22 mouse cellular contexts compared by ENCODE assay signal in genomic region chr13:73484171-73484570, GRCm38 (mm10). TPM values are rescaled to one million over a fixed set of nuclear protein-coding genes. Genes with fewer than 3 reads are reported as not detected.
DNase-seq lines count a peak whose midpoint lies in the region; ATAC-seq and TF ChIP-seq lines count a peak whose summit lies in the region.
"Had no signal": no experiment of that assay in that cellular context is flagged by ENCODE, and none has a peak within 500 bp of the region (broad histone marks: within the 10 kb centered on the region; RNA-seq: fewer than 3 reads in every experiment).

No protein-coding gene starts in this region.

- H3K27ac ChIP-seq in heart, embryonic 10.5 days = peak overlapping the region; percentile 64; the same call in 1 of the 2 replicates
- H3K27ac ChIP-seq in spleen, adult 2 months (ENCODE audit: insufficient read depth, low read length) = 0 out of 2 replicates have a peak overlapping the region, but pooled peaks have one; percentile 14
- peak overlapping the region; percentile 83 for H3K27ac ChIP-seq in liver, embryonic 12.5 days
- H3K27ac ChIP-seq: forebrain, embryonic 12.5 days; hindbrain, embryonic 14.5 days; kidney, embryonic 15.5 days had no signal

- TF ChIP-seq CTCF in spleen, adult 2 months (IDR thresholded peaks at IDR 0.05; ENCODE audit: extremely low read depth, insufficient read depth, insufficient read length, insufficient replicate concordance) = no peak

- no peak overlapping the region for H3K4me3 ChIP-seq in heart, embryonic 10.5 days
- H3K4me3 ChIP-seq in spleen, adult 2 months (ENCODE audit: extremely low read depth, insufficient read depth, insufficient read length) = no peak overlapping the region
- H3K4me3 ChIP-seq in liver, embryonic 12.5 days = no peak overlapping the region
- H3K4me3 ChIP-seq: forebrain, embryonic 12.5 days; kidney, embryonic 15.5 days had no signal

- H3K4me1 ChIP-seq in heart, embryonic 10.5 days = peaks cover 45% of the 10 kb centered on the region
- H3K4me1 ChIP-seq in spleen, adult 2 months (ENCODE audit: control insufficient read depth, insufficient read depth, insufficient read length) = peaks cover 27% of the 10 kb centered on the region
- peaks cover 87% of the 10 kb centered on the region for H3K4me1 ChIP-seq in liver, embryonic 12.5 days
- H3K4me1 ChIP-seq: forebrain, embryonic 12.5 days; kidney, embryonic 15.5 days had no signal

- no peak for TF ChIP-seq POLR2A in spleen, adult 2 months (IDR thresholded peaks at IDR 0.05; ENCODE audit: low read depth, low read length)

- H3K36me3 ChIP-seq in heart, embryonic 10.5 days = peaks cover 36% of the 10 kb centered on the region
- peaks cover 7% of the 10 kb centered on the region for H3K36me3 ChIP-seq in spleen, adult 2 months (ENCODE audit: control insufficient read depth, insufficient read depth, low read length)
- peaks cover 87% of the 10 kb centered on the region for H3K36me3 ChIP-seq in liver, embryonic 12.5 days

- 0 out of 2 replicates have a peak, but pooled peaks cover 4% of the 10 kb centered on the region for H3K9me3 ChIP-seq in heart, embryonic 10.5 days
- peaks cover 9% of the 10 kb centered on the region; the same call in 1 of the 2 replicates for H3K9me3 ChIP-seq in liver, embryonic 12.5 days (replicated peaks)
- H3K9me3 ChIP-seq: kidney, embryonic 15.5 days had no signal

- no peaks in the 10 kb centered on the region for H3K27me3 ChIP-seq in heart, embryonic 10.5 days (ENCODE audit: insufficient read depth, poor library complexity, severe bottlenecking)
- H3K27me3 ChIP-seq in spleen, adult 2 months (ENCODE audit: control insufficient read depth, insufficient read depth, low read length) = no peaks in the 10 kb centered on the region
- no peaks in the 10 kb centered on the region for H3K27me3 ChIP-seq in liver, embryonic 12.5 days (replicated peaks)
- H3K27me3 ChIP-seq: forebrain, embryonic 12.5 days; kidney, embryonic 15.5 days had no signal

- peak overlapping the region; percentile 47 for H3K4me2 ChIP-seq in liver, embryonic 12.5 days
- H3K4me2 ChIP-seq: forebrain, embryonic 12.5 days; hindbrain, embryonic 14.5 days; kidney, embryonic 15.5 days; lung, embryonic 14.5 days had no signal

- peak overlapping the region; percentile 47 for H3K9ac ChIP-seq in liver, embryonic 12.5 days
- H3K9ac ChIP-seq: forebrain, embryonic 12.5 days; hindbrain, embryonic 14.5 days; kidney, embryonic 15.5 days; lung, embryonic 14.5 days had no signal

- peak; percentile 88 for DNase-seq in heart, embryonic 10.5 days (ENCODE audit: low spot score)
- DNase-seq in heart, adult 9 months (ENCODE audit: low spot score in 2 of 2) = no peak
- DNase-seq in spleen, adult 2 months (ENCODE audit: low read depth in 1 of 2, low spot score in 2 of 2) = no peak
- DNase-seq in spleen, postnatal 14 days (ENCODE audit: low spot score in 2 of 2) = no peak
- no peak for DNase-seq in lung, adult 18-20 months
- no peak for DNase-seq in layer of hippocampus, adult 9-11 months
- DNase-seq: cerebellum, adult 18-20 months; cerebellum, postnatal 25 days; gastrocnemius, postnatal 25 days; kidney, postnatal 4 days; lung, embryonic 14.5 days; lung, postnatal 36 days; midbrain, embryonic 14.5 days; right cerebral cortex, postnatal 25 days; thymus, postnatal 14 days had no signal

- ATAC-seq in liver, embryonic 12.5 days = peak; percentile 80
- peak; percentile 81 for ATAC-seq in megakaryocyte-erythroid progenitor cell, adult 5-6 weeks (replicated peaks; ENCODE audit: low FRiP score, low TSS enrichment, poor library complexity, severe bottlenecking)

- 47% methylated on average over 5 of the region's 5 CpGs for WGBS in heart, embryonic 10.5 days
- 50% methylated on average over 5 of the region's 5 CpGs for WGBS in spleen, adult 2 months
- WGBS in liver, embryonic 12.5 days (ENCODE audit: insufficient replicate concordance) = 14% methylated on average over 5 of the region's 5 CpGs

RNA-seq across cellular contexts. Expression of gene Lpcat1, which starts 17.2 kb away (rescaled TPM):
- polyA plus RNA-seq in heart, embryonic 10.5 days (2016; fragmentation: Nextera tagmentation; extraction: Ambion mirVana) = 31.9 and 39.6 TPM in 2 replicates
- polyA plus RNA-seq in spleen, adult 2 months (2012; rRNA removed) = 64.9 and 81.3 TPM in 2 replicates
- 108 and 113 TPM in 2 replicates for polyA plus RNA-seq in liver, embryonic 12.5 days (2016; fragmentation: Nextera tagmentation; extraction: Ambion mirVana)
- total RNA-seq in megakaryocyte-erythroid progenitor cell, adult 5-6 weeks (2014; fragmentation: Nextera tagmentation) = 46.7 and 50.6 TPM in 2 replicates
- 19.3 and 32.4 TPM in 2 replicates for total RNA-seq in megakaryocyte-erythroid progenitor cell, adult 5-6 weeks (2017)

RNA-seq across cellular contexts. Expression of gene Slc6a3, which starts 52.4 kb away (rescaled TPM):
- 0.07 and 0.11 TPM in 2 replicates for polyA plus RNA-seq in heart, embryonic 10.5 days (2016; fragmentation: Nextera tagmentation; extraction: Ambion mirVana)
- polyA plus RNA-seq in spleen, adult 2 months (2012; rRNA removed) = 0.49 and 0.56 TPM in 2 replicates
- polyA plus RNA-seq in liver, embryonic 12.5 days (2016; fragmentation: Nextera tagmentation; extraction: Ambion mirVana) = 0.97 and 1.3 TPM in 2 replicates
- total RNA-seq in megakaryocyte-erythroid progenitor cell, adult 5-6 weeks (2014; fragmentation: Nextera tagmentation) = not detected in 2 replicates
- not detected in 2 replicates for total RNA-seq in megakaryocyte-erythroid progenitor cell, adult 5-6 weeks (2017)
- total RNA-seq: adrenal gland, postnatal 4 days; gastrocnemius, postnatal 25 days had no signal
- polyA plus RNA-seq: neural tube, embryonic 14.5 days had no signal

Comparison
In these comparisons a context has a peak if more than half of its experiments do, and no peak if none do; other contexts are left out.
1. H3K27ac ChIP-seq: peak in every context shown above with its lines; median percentile 83 in liver, embryonic 12.5 days; 64 in heart, embryonic 10.5 days; 14 in spleen, adult 2 months.